Comparison of ENCODE assay signal across 22 mouse cellular contexts in genomic region chr6:63448175-63448574, GRCm38 (mm10).
A peak's percentile ranks its signal among the peaks of the same experiment; 100 is the strongest.
DNase-seq lines count a peak whose midpoint lies in the region; ATAC-seq and TF ChIP-seq lines count a peak whose summit lies in the region.
"Had no signal": no experiment of that assay in that cellular context is flagged by ENCODE, and none has a peak within 500 bp of the region (broad histone marks: within the 10 kb centered on the region; RNA-seq: fewer than 3 reads in every experiment).

No protein-coding gene starts in this region.

- DNase-seq in lung, postnatal 36 days: no peak
- DNase-seq in lung, postnatal 0 days (ENCODE audit: low spot score): peak; percentile 82
- no peak for DNase-seq in lung, postnatal 25 days (ENCODE audit: low spot score)
- DNase-seq in Muller cell, postnatal 12 days (ENCODE audit: inconsistent ontology term): peak; percentile 34
- DNase-seq in right cerebral cortex, adult 18-20 months: no peak
- DNase-seq: adrenal gland, adult 2 months; adrenal gland, adult 8-10 months; adrenal gland, postnatal 10 days; adrenal gland, postnatal 14 days; adrenal gland, postnatal 25 days; adrenal gland, postnatal 36 days; B cell, adult 2 months; cerebellum, adult 11 months; cerebellum, adult 11-12 months; cerebellum, adult 18-20 months; cerebellum, adult 2 months had no signal

- H3K9me3 ChIP-seq in lung, embryonic 16.5 days (ENCODE audit: control insufficient read depth, low read length): no peaks in the 10 kb centered on the region
- no peaks in the 10 kb centered on the region for H3K9me3 ChIP-seq in lung, postnatal 0 days (ENCODE audit: low read length)
- H3K9me3 ChIP-seq: G1E had no signal

- no peaks in the 10 kb centered on the region for H3K4me1 ChIP-seq in lung, embryonic 16.5 days (replicated peaks; ENCODE audit: control insufficient read depth, insufficient read depth, low read length)
- H3K4me1 ChIP-seq in lung, postnatal 0 days (ENCODE audit: insufficient read depth, low read depth, low read length): no peaks in the 10 kb centered on the region

- no peaks in the 10 kb centered on the region for H3K36me3 ChIP-seq in lung, embryonic 16.5 days (ENCODE audit: control insufficient read depth, insufficient read depth, low read length)
- H3K36me3 ChIP-seq in lung, postnatal 0 days (ENCODE audit: insufficient read depth, low read length): no peaks in the 10 kb centered on the region
- H3K36me3 ChIP-seq: G1E had no signal

- 60% methylated on average over 2 of the region's 2 CpGs for WGBS in lung, embryonic 16.5 days
- 41% methylated on average over 2 of the region's 2 CpGs for WGBS in lung, postnatal 0 days

- no peak overlapping the region for H3K4me3 ChIP-seq in lung, embryonic 16.5 days (ENCODE audit: low read length)
- no peak overlapping the region for H3K4me3 ChIP-seq in lung, postnatal 0 days (ENCODE audit: low read depth, low read length)

- no peak overlapping the region for H3K9ac ChIP-seq in lung, embryonic 16.5 days (ENCODE audit: low read length)
- H3K9ac ChIP-seq in lung, postnatal 0 days (replicated peaks; ENCODE audit: low read depth): no peak overlapping the region

- H3K4me2 ChIP-seq in lung, embryonic 16.5 days (ENCODE audit: low read depth, low read length): no peak overlapping the region
- H3K4me2 ChIP-seq in lung, postnatal 0 days (replicated peaks; ENCODE audit: low read depth, low read length): no peak overlapping the region

- TF ChIP-seq EP300 in lung, postnatal 0 days (IDR thresholded peaks at IDR 0.05): peak; percentile 89

- H3K27me3 ChIP-seq in lung, embryonic 16.5 days (ENCODE audit: control insufficient read depth, insufficient read depth, low read depth, low read length): no peaks in the 10 kb centered on the region
- H3K27me3 ChIP-seq in lung, postnatal 0 days (replicated peaks; ENCODE audit: insufficient read depth, low read length): no peaks in the 10 kb centered on the region
- H3K27me3 ChIP-seq: CH12.LX, Patski had no signal

- peak overlapping the region; percentile 7; the same call in 1 of the 2 replicates for H3K27ac ChIP-seq in lung, embryonic 16.5 days (ENCODE audit: low read length)
- no peak overlapping the region for H3K27ac ChIP-seq in lung, postnatal 0 days (ENCODE audit: low read length)

- TF ChIP-seq CTCF in lung, postnatal 0 days (IDR thresholded peaks at IDR 0.05): no peak

- ATAC-seq in lung, embryonic 16.5 days (ENCODE audit: low read depth): peak; percentile 56; the same call in 1 of the 2 replicates
- ATAC-seq in lung, postnatal 0 days: peak; percentile 90
- ATAC-seq: activated CD4-positive, CD25-positive, alpha-beta regulatory T cell, adult 4 months; CD4-positive, CD25-positive, alpha-beta regulatory T cell, adult 4 months; Patski had no signal

Comparison
In these comparisons a context has a peak if more than half of its experiments do, and no peak if none do; other contexts are left out.
1. DNase-seq: peak in lung, postnatal 0 days (single experiment) and Muller cell, postnatal 12 days (single experiment); none in lung, postnatal 36 days (single experiment), lung, postnatal 25 days (single experiment) and right cerebral cortex, adult 18-20 months (single experiment).